Mouse (Mus musculus) cerebellum, adult 11 months (tissue): ENCODE data around the gene Efcab9.

ENCODE experiments used
- DNase-seq: peaks from one replicate; pipeline ENCODE4 v3.0.0; 2022

Efcab9 gene

GRCm38 (mm10) chr11:32531871-32532764, at the start of gene Efcab9:
Gene Efcab9, minus strand, starts transcription at chr11:32532081.
- DNase-seq = no peak

- no peak for DNase-seq
These were observed 49.1 kb upstream of the Efcab9 start for GRCm38 (mm10) chr11:32581031-32581430.

- no peak for DNase-seq
These were observed 48.5 kb upstream of the Efcab9 start for GRCm38 (mm10) chr11:32580305-32580947.

- DNase-seq = no peak
These were observed 44.8 kb upstream of the Efcab9 start for GRCm38 (mm10) chr11:32576760-32577050.

- no peak for DNase-seq
These were observed 44.3 kb upstream of the Efcab9 start for GRCm38 (mm10) chr11:32575964-32576759.

GRCm38 (mm10) chr11:32573669-32574068, 41.8 kb upstream of the Efcab9 start:
- DNase-seq = no peak

- no peak for DNase-seq
These were observed 39.2 kb upstream of the Efcab9 start for GRCm38 (mm10) chr11:32571103-32571502.

DNA sequence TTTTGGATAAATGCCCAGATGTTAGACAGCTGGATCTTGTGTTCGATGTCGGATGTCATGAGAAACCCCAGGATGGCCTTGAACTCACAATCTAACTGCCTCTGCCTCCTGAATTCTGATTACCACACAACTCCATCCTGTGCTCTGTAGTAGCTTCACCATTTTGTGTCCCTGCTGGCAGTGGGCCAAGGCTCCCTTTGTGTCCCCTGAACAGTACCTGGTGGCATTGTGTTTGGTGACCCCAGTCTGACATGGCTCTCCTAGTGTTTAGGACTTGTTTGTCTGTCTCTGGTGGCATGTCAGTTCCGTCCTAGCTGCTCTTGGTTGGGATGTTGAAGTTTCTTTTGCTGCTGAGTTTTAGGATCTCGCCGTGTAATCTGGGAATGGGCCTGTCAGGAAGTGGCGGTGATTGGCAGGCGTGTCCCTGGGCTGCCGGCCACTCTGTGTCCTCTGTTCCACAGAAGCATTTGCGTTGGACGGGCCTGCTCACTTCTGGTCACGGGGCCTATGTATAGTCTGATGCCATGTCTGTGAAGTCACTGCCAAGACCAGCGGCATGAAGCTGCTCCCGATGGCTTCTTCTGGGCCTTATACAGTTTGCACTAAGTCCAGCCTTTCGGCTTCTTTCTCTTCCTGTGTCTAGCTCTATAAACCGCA, 36.9 kb upstream of the Efcab9 start:
- DNase-seq = no peak

DNA sequence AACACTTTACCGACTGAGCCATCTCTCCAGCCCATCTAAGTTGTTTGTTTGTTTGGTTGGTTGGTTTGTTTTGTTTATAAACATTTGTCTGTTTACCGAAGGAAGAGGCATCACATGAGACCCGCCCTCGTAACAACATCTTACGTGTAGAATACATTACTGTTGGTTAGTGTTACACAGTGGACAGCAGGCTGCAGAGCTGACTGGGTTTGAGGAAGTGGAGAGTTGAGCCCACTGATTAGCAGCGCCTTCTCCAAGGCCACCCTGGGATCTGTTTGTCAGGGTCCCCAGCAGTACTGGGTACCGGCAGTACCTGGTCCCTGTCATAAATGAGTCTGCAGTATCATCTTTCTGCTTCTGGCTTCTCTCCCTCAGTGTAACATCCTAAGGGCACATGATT, 36.2 kb upstream of the Efcab9 start:
- DNase-seq = no peak

DNA sequence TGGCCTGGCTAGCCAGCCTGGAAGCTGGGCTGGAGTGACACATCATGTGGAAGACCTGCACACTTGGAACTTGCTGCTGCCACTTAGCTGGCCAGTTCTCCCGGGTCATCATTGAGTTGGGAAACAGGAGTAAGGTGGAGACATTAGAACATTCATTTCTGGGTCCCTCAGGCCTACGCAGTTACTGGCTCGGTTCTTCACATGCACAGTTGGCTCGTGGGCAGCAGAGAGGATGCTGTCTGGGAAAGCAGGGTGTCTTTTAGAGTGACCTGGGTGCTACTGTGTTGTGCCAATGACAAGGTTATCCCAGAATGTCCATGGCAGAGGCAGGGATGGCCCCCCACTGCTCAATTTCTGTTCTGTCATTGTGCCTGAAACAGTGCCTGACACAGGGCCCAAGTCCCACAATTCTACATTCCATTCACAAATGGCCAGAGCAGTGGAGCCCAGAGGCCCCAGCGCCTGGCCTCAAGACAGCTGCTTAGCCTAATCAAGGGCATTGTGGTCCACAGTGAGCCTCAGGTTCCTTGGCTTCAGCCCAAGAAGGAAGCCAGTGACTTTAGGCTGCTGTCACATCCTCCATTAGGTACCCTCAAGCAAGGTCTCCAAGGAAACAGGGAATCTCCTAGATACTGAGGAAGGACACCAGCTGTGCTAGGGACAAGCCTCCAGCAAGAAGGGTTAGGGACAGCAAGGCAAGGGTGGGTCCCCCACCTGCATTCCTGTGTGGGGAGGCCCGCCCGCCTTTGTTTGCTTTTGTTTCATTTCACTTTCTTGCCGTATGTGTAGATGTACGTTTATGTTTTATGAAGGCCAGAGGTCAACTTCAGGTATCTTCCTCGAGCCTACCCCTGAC, 35.3 kb upstream of the Efcab9 start:
- DNase-seq = no peak

GRCm38 (mm10) chr11:32566184-32566583, 34.3 kb upstream of the Efcab9 start:
- DNase-seq = no peak

DNA sequence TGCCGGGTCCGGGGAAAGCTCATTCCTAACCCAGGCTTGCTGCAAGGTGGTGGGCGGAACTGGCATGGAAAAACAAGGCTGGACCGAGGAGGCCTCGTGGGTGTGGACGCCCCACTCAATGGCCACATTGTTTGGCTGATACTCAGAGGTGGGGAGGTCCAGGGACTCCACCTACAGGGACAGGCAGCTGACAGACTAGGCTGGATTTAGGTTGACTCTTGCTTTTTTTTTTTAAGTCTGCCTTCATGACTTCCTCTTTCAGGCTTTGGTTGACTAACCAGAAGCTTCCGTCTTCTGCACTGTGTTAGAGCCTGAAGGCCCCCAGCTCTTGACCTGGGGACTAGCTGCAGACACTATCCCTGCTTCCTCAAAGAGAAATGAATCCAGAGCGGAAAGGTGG, 33.2 kb upstream of the Efcab9 start:
- DNase-seq = no peak

DNA sequence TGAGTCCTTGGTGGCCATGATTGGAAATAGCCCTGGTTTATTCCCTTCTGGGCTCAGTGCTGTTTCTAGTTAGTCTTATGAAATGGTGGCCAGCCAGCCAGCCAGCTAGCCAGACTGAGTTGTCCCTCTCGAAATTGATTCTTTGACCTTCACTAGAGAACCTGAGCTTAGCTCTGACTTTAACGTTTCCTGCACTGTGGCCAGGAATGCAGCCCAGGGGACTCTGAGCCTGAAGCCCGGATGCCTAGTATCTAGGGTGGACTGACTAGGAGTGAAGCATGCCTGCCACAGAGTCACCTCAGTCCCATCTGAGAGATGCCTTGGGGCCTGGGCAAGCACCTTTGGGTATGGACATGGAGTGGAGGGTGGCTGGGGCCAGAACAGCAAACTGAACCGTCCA, 32.7 kb upstream of the Efcab9 start:
- no peak for DNase-seq

GRCm38 (mm10) chr11:32563660-32564059, 31.8 kb upstream of the Efcab9 start:
- no peak for DNase-seq

DNA sequence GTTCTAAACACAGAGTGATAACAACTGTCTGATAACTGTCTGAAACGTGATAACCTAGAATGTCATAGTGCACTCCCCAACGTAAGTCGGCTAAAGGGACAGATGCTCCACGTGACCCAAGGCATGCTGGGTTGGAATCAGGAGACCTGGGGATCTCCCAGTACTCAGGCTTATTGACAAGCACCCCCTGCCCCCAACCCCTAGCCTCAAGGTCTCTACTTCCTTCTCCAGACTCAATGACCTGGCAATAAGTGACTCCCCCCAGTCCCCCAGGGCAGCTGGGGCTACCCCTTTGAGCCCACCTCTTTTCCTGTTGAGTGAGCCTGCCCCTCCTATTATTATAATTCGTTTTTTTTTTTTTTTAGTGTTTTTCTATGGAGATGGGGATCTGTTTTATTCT, 30.8 kb upstream of the Efcab9 start:
- no peak for DNase-seq

- no peak for DNase-seq
These were observed 29.8 kb upstream of the Efcab9 start for GRCm38 (mm10) chr11:32561465-32562355.

GRCm38 (mm10) chr11:32560015-32560770, 28.3 kb upstream of the Efcab9 start:
- no peak for DNase-seq

DNA sequence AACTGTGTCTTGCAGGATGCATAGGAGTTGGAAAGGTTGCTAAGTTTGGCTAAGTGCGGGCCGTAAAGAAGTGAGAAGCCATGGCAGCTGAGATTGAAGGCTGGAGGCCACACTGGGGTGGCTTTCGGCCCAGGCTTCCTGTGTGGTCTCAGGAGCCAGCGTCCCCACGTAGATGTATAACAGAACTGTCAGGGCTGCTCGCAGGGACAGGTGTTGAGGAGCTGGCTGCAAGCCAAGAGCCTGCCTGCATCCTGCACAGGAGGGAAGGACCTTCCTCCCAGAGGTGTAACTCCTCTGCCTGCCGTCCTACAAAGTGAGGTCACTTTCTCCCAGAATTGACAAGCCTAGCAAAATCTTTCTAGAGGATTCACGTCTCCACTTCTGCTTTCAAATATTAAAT, 26.8 kb upstream of the Efcab9 start:
- DNase-seq = no peak

GRCm38 (mm10) chr11:32558026-32558425, 26.1 kb upstream of the Efcab9 start:
- DNase-seq = no peak

- DNase-seq = no peak
These were observed 24.6 kb upstream of the Efcab9 start for GRCm38 (mm10) chr11:32556333-32556990.
